8 mouse cellular contexts compared by ENCODE assay signal in genomic region chr6:51380275-51380575, GRCm38 (mm10). TPM values are rescaled to one million over a fixed set of nuclear protein-coding genes. Genes with fewer than 3 reads are reported as not detected.
A peak's percentile ranks its signal among the peaks of the same experiment; 100 is the strongest.
DNase-seq lines count a peak whose midpoint lies in the region; ATAC-seq and TF ChIP-seq lines count a peak whose summit lies in the region.

No protein-coding gene starts in this region.

- H3K9ac ChIP-seq in heart, postnatal 0 days (replicated peaks; ENCODE audit: low read depth, low read length) = no peak overlapping the region
- H3K9ac ChIP-seq in MEL (ENCODE audit: control insufficient read depth, low read depth, low read length, poor library complexity, severe bottlenecking) = peak overlapping the region; percentile 23; the same call in 1 of the 2 replicates
- H3K9ac ChIP-seq in forebrain, embryonic 14.5 days (ENCODE audit: low read length) = no peak overlapping the region
- no peak overlapping the region for H3K9ac ChIP-seq in liver, embryonic 14.5 days (replicated peaks)

- peaks cover 3% of the 10 kb centered on the region; the same call in 1 of the 2 replicates for H3K79me2 ChIP-seq in MEL (ENCODE audit: control insufficient read depth, insufficient read depth, low read length, poor library complexity)

- ATAC-seq in heart, postnatal 0 days (ENCODE audit: insufficient read depth, low read depth) = no peak
- ATAC-seq in forebrain, embryonic 14.5 days = no peak; the same call in 1 of the 2 replicates
- no peak for ATAC-seq in liver, embryonic 14.5 days (ENCODE audit: insufficient read depth)

- H3K27ac ChIP-seq in heart, postnatal 0 days (ENCODE audit: low read depth) = no peak overlapping the region
- no peak overlapping the region for H3K27ac ChIP-seq in MEL (ENCODE audit: control insufficient read depth, low read depth, low read length)
- peak overlapping the region; percentile 97 for H3K27ac ChIP-seq in forebrain, embryonic 14.5 days (ENCODE audit: low read depth, low read length)
- H3K27ac ChIP-seq in liver, embryonic 14.5 days = no peak overlapping the region

- H3K4me1 ChIP-seq in heart, postnatal 0 days (ENCODE audit: control insufficient read depth, insufficient read depth) = peaks cover 5% of the 10 kb centered on the region; the same call in 1 of the 2 replicates
- peaks cover 0 to 7% of the 10 kb centered on the region in 2 experiments for H3K4me1 ChIP-seq in MEL (ENCODE audit: control insufficient read depth in 1 of 2, insufficient read depth in 2 of 2, low read length in 2 of 2)
- H3K4me1 ChIP-seq in forebrain, embryonic 14.5 days (ENCODE audit: control insufficient read depth, insufficient read depth, low read length) = no peaks in the 10 kb centered on the region
- H3K4me1 ChIP-seq in liver, embryonic 14.5 days (replicated peaks; ENCODE audit: control insufficient read depth in 2 of 2, insufficient read depth in 2 of 2, low read length in 1 of 2) = peaks cover 0 to 6% of the 10 kb centered on the region in 2 experiments; a peak in 2 of 4 replicates

- no peak for TF ChIP-seq CTCF in heart, postnatal 0 days (IDR thresholded peaks at IDR 0.05; ENCODE audit: low read depth)
- no peak for TF ChIP-seq CTCF in MEL (IDR thresholded peaks at IDR 0.05 in 2 of 3, conservative IDR thresholded peaks at IDR 0.05 in 1 of 3; ENCODE audit: control insufficient read depth in 1 of 3, insufficient read depth in 1 of 3, low read depth in 2 of 3, low read length in 3 of 3, poor library complexity in 1 of 3, severe bottlenecking in 1 of 3)
- no peak for TF ChIP-seq CTCF in liver, embryonic 14.5 days (IDR thresholded peaks at IDR 0.05; ENCODE audit: low read depth)

- no peak for DNase-seq in heart, postnatal 0 days (ENCODE audit: low spot score)
- DNase-seq in heart, postnatal 14 days = no peak
- no peak for DNase-seq in MEL (ENCODE audit: low read depth, low spot score)
- no peak for DNase-seq in forebrain, embryonic 14.5 days (ENCODE audit: low spot score)
- no peak for DNase-seq in liver, embryonic 14.5 days (ENCODE audit: low read depth in 3 of 3, low spot score in 3 of 3)
- no peak for DNase-seq in natural killer cell, adult 2 months (ENCODE audit: low spot score in 2 of 2)
- DNase-seq in gastrocnemius, postnatal 36 days = no peak
- no peak for DNase-seq in adrenal gland, postnatal 36 days

- 78% methylated on average over 4 of the region's 4 CpGs for WGBS in heart, postnatal 0 days
- WGBS in forebrain, embryonic 14.5 days = 71% methylated on average over 4 of the region's 4 CpGs
- 53% methylated on average over 4 of the region's 4 CpGs for WGBS in liver, embryonic 14.5 days (ENCODE audit: insufficient replicate concordance)

- no peaks in the 10 kb centered on the region for H3K36me3 ChIP-seq in heart, postnatal 0 days (replicated peaks; ENCODE audit: control insufficient read depth, insufficient read depth, low read length)
- H3K36me3 ChIP-seq in MEL (ENCODE audit: control insufficient read depth in 1 of 2, insufficient read depth in 2 of 2, low read length in 2 of 2) = peaks cover 0 to 15% of the 10 kb centered on the region in 2 experiments; a peak in 2 of 4 replicates
- H3K36me3 ChIP-seq in forebrain, embryonic 14.5 days (ENCODE audit: control insufficient read depth, insufficient read depth, low read length) = no peaks in the 10 kb centered on the region
- no peaks in the 10 kb centered on the region for H3K36me3 ChIP-seq in liver, embryonic 14.5 days (replicated peaks; ENCODE audit: control insufficient read depth, insufficient read depth, low read depth)

- no peak for TF ChIP-seq POLR2A in MEL (IDR thresholded peaks at IDR 0.05; ENCODE audit: control insufficient read depth in 1 of 2, insufficient read depth in 1 of 2, low read depth in 1 of 2, low read length in 2 of 2, poor library complexity in 1 of 2)

- TF ChIP-seq EP300 in heart, postnatal 0 days (IDR thresholded peaks at IDR 0.05; ENCODE audit: low read depth) = no peak
- TF ChIP-seq EP300 in MEL (IDR thresholded peaks at IDR 0.05; ENCODE audit: low read depth in 1 of 2, low read length in 2 of 2) = no peak
- no peak for TF ChIP-seq EP300 in liver, embryonic 14.5 days (IDR thresholded peaks at IDR 0.05; ENCODE audit: low read depth)

- H3K27me3 ChIP-seq in heart, postnatal 0 days (ENCODE audit: control insufficient read depth, insufficient read depth, low read length) = no peaks in the 10 kb centered on the region
- no peaks in the 10 kb centered on the region; a peak in 1 of 4 replicates for H3K27me3 ChIP-seq in MEL (ENCODE audit: control insufficient read depth in 1 of 2, insufficient read depth in 2 of 2, low read length in 2 of 2)
- H3K27me3 ChIP-seq in forebrain, embryonic 14.5 days (replicated peaks; ENCODE audit: control insufficient read depth, insufficient read depth, low read length) = no peaks in the 10 kb centered on the region
- H3K27me3 ChIP-seq in liver, embryonic 14.5 days (ENCODE audit: control insufficient read depth, insufficient read depth, low read length) = no peaks in the 10 kb centered on the region

- H3K4me3 ChIP-seq in heart, postnatal 0 days (ENCODE audit: low read depth, low read length) = 0 out of 2 replicates have a peak overlapping the region, but pooled peaks have one; percentile 34
- H3K4me3 ChIP-seq in MEL (ENCODE audit: control insufficient read depth in 1 of 2, insufficient read depth in 1 of 2, low read depth in 2 of 2, low read length in 2 of 2) = peak overlapping the region; percentile 4 to 36; a peak in 3 of 4 replicates
- H3K4me3 ChIP-seq in forebrain, embryonic 14.5 days (ENCODE audit: low read depth, low read length) = no peak overlapping the region
- no peak overlapping the region for H3K4me3 ChIP-seq in liver, embryonic 14.5 days (ENCODE audit: insufficient read depth in 1 of 2, low read depth in 2 of 2, low read length in 2 of 2)

- intact Hi-C loops in heart, postnatal 14 days (cut with DNase I) = loop anchor here (5.0 to 10.0 kb wide), 2 partner anchors 168 to 845 kb away; partner anchors contain the start of gene Hoxa7
- intact Hi-C loops in gastrocnemius, postnatal 36 days (cut with DNase I) = loop anchor here (5.0 to 10.0 kb wide), 2 partner anchors 127 to 835 kb away; partner anchors contain the start of genes Gm28308 and Hoxa3

- no peaks in the 10 kb centered on the region for H3K9me3 ChIP-seq in heart, postnatal 0 days (replicated peaks; ENCODE audit: control insufficient read depth, low read length)
- H3K9me3 ChIP-seq in MEL (replicated peaks; ENCODE audit: insufficient read depth, low read length) = no peaks in the 10 kb centered on the region
- H3K9me3 ChIP-seq in forebrain, embryonic 14.5 days (replicated peaks; ENCODE audit: control insufficient read depth, low read length) = no peaks in the 10 kb centered on the region
- H3K9me3 ChIP-seq in liver, embryonic 14.5 days (ENCODE audit: control insufficient read depth, low read length) = no peaks in the 10 kb centered on the region

- H3K4me2 ChIP-seq in heart, postnatal 0 days (ENCODE audit: low read depth, low read length) = no peak overlapping the region; the same call in 1 of the 2 replicates
- peak overlapping the region; percentile 61 for H3K4me2 ChIP-seq in forebrain, embryonic 14.5 days (ENCODE audit: low read length)
- H3K4me2 ChIP-seq in liver, embryonic 14.5 days (ENCODE audit: low read depth) = peak overlapping the region; percentile 72

- no peak for TF ChIP-seq RAD21 in MEL (IDR thresholded peaks at IDR 0.05; ENCODE audit: low read depth, low read length)

TF ChIP-seq in MEL, 35 proteins besides CTCF, POLR2A, EP300 and RAD21:
- TF ChIP-seq GATA1 (IDR thresholded peaks at IDR 0.05; ENCODE audit: low read depth, low read length) (peak; percentile 46; the same call in 1 of the 2 replicates), MYC (IDR thresholded peaks at IDR 0.05; ENCODE audit: low read depth, low read length) (no peak)

RNA-seq across cellular contexts. Expression of gene Nfe2l3, which starts 52.2 kb away (rescaled TPM):
- total RNA-seq in heart, postnatal 0 days (2014; rRNA removed; ENCODE audit: low replicate concordance) = 2.7 and 5.0 TPM in 2 replicates
- 1.2 and 1.3 TPM in 2 replicates for polyA plus RNA-seq in heart, postnatal 0 days (2015; fragmentation: Nextera tagmentation; extraction: Ambion mirVana)
- total RNA-seq in heart, postnatal 14 days (2021) = 1 to 10 TPM in 1 of 2 experiments, under 1 TPM in 1; 0.56 to 1.0 TPM
- 0.07 and 0.15 TPM in 2 replicates for total RNA-seq in MEL (2012; rRNA removed)
- under 1 TPM in 1 of 2 experiments, not detected in 1; 0.21 TPM for polyA plus RNA-seq in MEL (2012; ENCODE audit: insufficient read depth in 1 of 2, insufficient read length in 2 of 2, low read depth in 1 of 2, low replicate concordance in 2 of 2, missing spikeins in 1 of 2)
- 10.8 and 14.3 TPM in 2 replicates for polyA plus RNA-seq in forebrain, embryonic 14.5 days (2014; fragmentation: Nextera tagmentation; extraction: Ambion mirVana)
- 0.11 and 0.13 TPM in 2 replicates for polyA plus RNA-seq in liver, embryonic 14.5 days (2012; rRNA removed)
- polyA plus RNA-seq in liver, embryonic 14.5 days (2014; fragmentation: Nextera tagmentation; extraction: Ambion mirVana) = 0.10 and 0.20 TPM in 2 replicates
- under 1 TPM in 1 of 2 experiments, not detected in 1; 0.15 TPM for total RNA-seq in gastrocnemius, postnatal 36 days (2021)
- total RNA-seq in adrenal gland, postnatal 36 days (2021) = under 1 TPM; 0.20 to 0.26 TPM

Comparison
In these comparisons a context has a peak if more than half of its experiments do, and no peak if none do; other contexts are left out.
1. H3K4me3 ChIP-seq: peak in heart, postnatal 0 days (single experiment) and MEL (2 of 2); none in forebrain, embryonic 14.5 days (single experiment) and liver, embryonic 14.5 days (0 of 2).